Comparison of ENCODE assay signal across 13 mouse cellular contexts in genomic region chr14:122467926-122468841, GRCm38 (mm10). TPM values are rescaled to one million over a fixed set of nuclear protein-coding genes. Genes with fewer than 3 reads are reported as not detected.
A peak's percentile ranks its signal among the peaks of the same experiment; 100 is the strongest.
DNase-seq lines count a peak whose midpoint lies in the region; ATAC-seq and TF ChIP-seq lines count a peak whose summit lies in the region.
"Had no signal": no experiment of that assay in that cellular context is flagged by ENCODE, and none has a peak within 500 bp of the region (broad histone marks: within the 10 kb centered on the region; RNA-seq: fewer than 3 reads in every experiment).

No protein-coding gene starts in this region.

- H3K9me3 ChIP-seq in ES-Bruce4 (replicated peaks; ENCODE audit: control insufficient read depth, insufficient read depth, low read length, poor library complexity, severe bottlenecking): no peaks in the 10 kb centered on the region
- no peaks in the 10 kb centered on the region for H3K9me3 ChIP-seq in forebrain, embryonic 13.5 days (replicated peaks)

- TF ChIP-seq EP300 in ES-Bruce4 (IDR thresholded peaks at IDR 0.05; ENCODE audit: insufficient read depth, low read depth, low read length): peak; percentile 84; the same call in 1 of the 2 replicates

- peaks cover 6% of the 10 kb centered on the region for H3K27me3 ChIP-seq in ES-Bruce4 (ENCODE audit: control insufficient read depth, insufficient read depth, low read length, poor library complexity, severe bottlenecking)
- H3K27me3 ChIP-seq in forebrain, embryonic 13.5 days: peaks cover 83% of the 10 kb centered on the region

- no peak overlapping the region for H3K9ac ChIP-seq in ES-Bruce4 (ENCODE audit: low read depth, poor library complexity, severe bottlenecking)
- peak overlapping the region; percentile 64 for H3K9ac ChIP-seq in forebrain, embryonic 13.5 days
- H3K9ac ChIP-seq: liver, embryonic 14.5 days had no signal

- H3K4me3 ChIP-seq in ES-Bruce4 (ENCODE audit: low read depth, low read length): no peak overlapping the region
- peak overlapping the region; percentile 21 for H3K4me3 ChIP-seq in forebrain, embryonic 13.5 days

- no peaks in the 10 kb centered on the region for H3K4me1 ChIP-seq in ES-Bruce4 (ENCODE audit: control insufficient read depth, insufficient read depth, low read length)
- peaks cover 55% of the 10 kb centered on the region for H3K4me1 ChIP-seq in forebrain, embryonic 13.5 days

- peak; percentile 66 for DNase-seq in cerebellum, adult 8-10 months
- peak; percentile 27 for DNase-seq in mesoderm, embryonic 11.5 days (ENCODE audit: low read depth, low spot score)
- DNase-seq in adrenal gland, postnatal 10 days: no peak
- DNase-seq in lung, postnatal 10 days: no peak
- no peak for DNase-seq in urinary bladder, postnatal 25 days (ENCODE audit: low spot score)
- DNase-seq: kidney, adult 9 months had no signal

- ATAC-seq in forebrain, embryonic 13.5 days: no peak
- ATAC-seq in megakaryocyte, adult 5-6 weeks (ENCODE audit: poor library complexity, severe bottlenecking): no peak

- H3K4me2 ChIP-seq in forebrain, embryonic 13.5 days: peak overlapping the region; percentile 54

- no peak for TF ChIP-seq CTCF in ES-Bruce4 (IDR thresholded peaks at IDR 0.05; ENCODE audit: low read depth, low read length)

- no peak for TF ChIP-seq POLR2A in ES-Bruce4 (IDR thresholded peaks at IDR 0.05; ENCODE audit: insufficient read depth, low read length)

- 16% methylated on average over 23 of the region's 23 CpGs for WGBS in forebrain, embryonic 13.5 days

- peak overlapping the region; percentile 52; the same call in 1 of the 2 replicates for H3K27ac ChIP-seq in ES-Bruce4 (ENCODE audit: insufficient read depth, low read length)
- H3K27ac ChIP-seq in forebrain, embryonic 13.5 days: peak overlapping the region; percentile 84
- H3K27ac ChIP-seq: liver, embryonic 14.5 days had no signal

- no peaks in the 10 kb centered on the region for H3K36me3 ChIP-seq in ES-Bruce4 (ENCODE audit: control insufficient read depth, insufficient read depth, low read length, poor library complexity, severe bottlenecking)
- H3K36me3 ChIP-seq in forebrain, embryonic 13.5 days (ENCODE audit: poor library complexity, severe bottlenecking): no peaks in the 10 kb centered on the region
- H3K36me3 ChIP-seq: G1E had no signal

RNA-seq across cellular contexts. Expression of gene Zic5, which starts 2.7 kb away (rescaled TPM):
- polyA plus RNA-seq in ES-Bruce4 (2011; ENCODE audit: insufficient read depth, insufficient read length, low read depth, missing spikeins): 24.8 and 26.6 TPM in 2 replicates
- 17.3 and 19.5 TPM in 2 replicates for polyA plus RNA-seq in forebrain, embryonic 13.5 days (2015; fragmentation: Nextera tagmentation; extraction: Ambion mirVana)
- not detected for total RNA-seq in adrenal gland, postnatal 10 days (2021)
- total RNA-seq in megakaryocyte, adult 5-6 weeks (2015): not detected in 2 replicates
- not detected in 2 replicates for total RNA-seq in megakaryocyte, adult 5-6 weeks (2017)
- total RNA-seq: gastrocnemius, adult 8-10 months had no signal
- polyA plus RNA-seq: G1E; liver, embryonic 14.5 days; stomach, embryonic 16.5 days had no signal

RNA-seq across cellular contexts. Expression of gene Zic2, which starts 7.1 kb away (rescaled TPM):
- polyA plus RNA-seq in ES-Bruce4 (2011; ENCODE audit: insufficient read depth, insufficient read length, low read depth, missing spikeins): 25.2 and 27.0 TPM in 2 replicates
- 10.1 and 12.0 TPM in 2 replicates for polyA plus RNA-seq in forebrain, embryonic 13.5 days (2015; fragmentation: Nextera tagmentation; extraction: Ambion mirVana)
- total RNA-seq in adrenal gland, postnatal 10 days (2021): under 1 TPM; 0.15 to 0.21 TPM
- not detected in 2 replicates for total RNA-seq in megakaryocyte, adult 5-6 weeks (2015)
- total RNA-seq in megakaryocyte, adult 5-6 weeks (2017): not detected in 2 replicates
- total RNA-seq: gastrocnemius, adult 8-10 months had no signal
- polyA plus RNA-seq: G1E; stomach, embryonic 16.5 days had no signal

RNA-seq across cellular contexts. Expression of gene Gm5089, which starts 17.3 kb away (rescaled TPM):
- 0.33 and 0.40 TPM in 2 replicates for polyA plus RNA-seq in ES-Bruce4 (2011; ENCODE audit: insufficient read depth, insufficient read length, low read depth, missing spikeins)
- 1.6 and 2.1 TPM in 2 replicates for polyA plus RNA-seq in forebrain, embryonic 13.5 days (2015; fragmentation: Nextera tagmentation; extraction: Ambion mirVana)
- total RNA-seq in adrenal gland, postnatal 10 days (2021): not detected
- not detected in 2 replicates for total RNA-seq in megakaryocyte, adult 5-6 weeks (2015)
- total RNA-seq in megakaryocyte, adult 5-6 weeks (2017): not detected in 2 replicates
- total RNA-seq: gastrocnemius, adult 8-10 months had no signal
- polyA plus RNA-seq: G1E; liver, embryonic 14.5 days; stomach, embryonic 16.5 days had no signal

RNA-seq across cellular contexts. Expression of gene Gm10837, which starts 22.2 kb away (rescaled TPM):
- polyA plus RNA-seq in ES-Bruce4 (2011; ENCODE audit: insufficient read depth, insufficient read length, low read depth, missing spikeins): not detected in 2 replicates
- polyA plus RNA-seq in forebrain, embryonic 13.5 days (2015; fragmentation: Nextera tagmentation; extraction: Ambion mirVana): 0.48 and 0.56 TPM in 2 replicates
- not detected for total RNA-seq in adrenal gland, postnatal 10 days (2021)
- total RNA-seq in megakaryocyte, adult 5-6 weeks (2015): not detected in 2 replicates
- not detected in 2 replicates for total RNA-seq in megakaryocyte, adult 5-6 weeks (2017)
- total RNA-seq: gastrocnemius, adult 8-10 months had no signal
- polyA plus RNA-seq: G1E; liver, embryonic 14.5 days; stomach, embryonic 16.5 days had no signal

Comparison
In these comparisons a context has a peak if more than half of its experiments do, and no peak if none do; other contexts are left out.
1. DNase-seq: peak in cerebellum, adult 8-10 months (single experiment) and mesoderm, embryonic 11.5 days (single experiment); none in adrenal gland, postnatal 10 days (single experiment), lung, postnatal 10 days (single experiment) and urinary bladder, postnatal 25 days (single experiment).